Mouse (Mus musculus): Measurements from ENCODE around the gene Fgd1. TPM values are rescaled to one million over a fixed set of nuclear protein-coding genes. Genes with fewer than 3 reads are reported as not detected.

Fgd1 gene
- polyA plus RNA-seq, 1 experiment from 2014 or later: 11.7 TPM

GRCm38 (mm10) chrX:151116795-151117194 is 70.8 kb downstream of the Fgd1 start:
- no peaks in the 10 kb centered on the region for H3K36me3 ChIP-seq (ENCODE audit: control insufficient read depth, insufficient read depth, low read length)
- no peaks in the 10 kb centered on the region for H3K4me1 ChIP-seq (replicated peaks; ENCODE audit: control insufficient read depth, insufficient read depth, low read length)
- H3K4me2 ChIP-seq (ENCODE audit: low read depth, low read length, severe bottlenecking): no peak overlapping the region
- no peaks in the 10 kb centered on the region for H3K9me3 ChIP-seq (ENCODE audit: control insufficient read depth, low read length)
- H3K27me3 ChIP-seq (ENCODE audit: control insufficient read depth, insufficient read depth, low read length): no peaks in the 10 kb centered on the region; the same call in 1 of the 2 replicates
- H3K4me3 ChIP-seq (ENCODE audit: low read depth, low read length): no peak overlapping the region
- H3K27ac ChIP-seq (ENCODE audit: low read depth, low read length): no peak overlapping the region
- ATAC-seq (replicated peaks; ENCODE audit: low FRiP score) (no peak; the same call in 1 of the 2 replicates), DNase-seq (ENCODE audit: low spot score) (peak; percentile 56)
- H3K9ac ChIP-seq (ENCODE audit: low read length): no peak overlapping the region
- WGBS: 14% methylated on average over 7 of the region's 7 CpGs

DNA sequence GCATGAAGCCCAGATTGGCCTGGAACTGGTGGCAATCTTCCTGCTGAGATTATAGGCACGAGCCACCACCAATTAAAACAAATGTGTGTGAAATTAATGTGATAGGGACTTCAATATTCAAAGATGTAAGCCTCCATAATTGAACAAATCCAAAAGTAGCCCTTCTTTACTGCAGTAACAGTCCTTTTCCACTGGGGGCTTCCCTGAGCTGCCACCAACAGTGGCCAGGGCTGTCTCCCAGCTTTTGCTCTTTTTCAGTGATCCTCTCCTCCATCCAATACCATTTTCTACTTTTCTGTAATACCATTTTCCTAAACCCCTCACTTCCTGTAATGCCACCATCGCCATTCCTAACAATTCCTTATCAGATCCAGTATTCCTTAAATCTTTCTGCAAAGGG is 71.5 kb downstream of the Fgd1 start:
- Histone ChIP-seq H3K9me3 (ENCODE audit: control insufficient read depth, low read length) (no peaks in the 10 kb centered on the region), H3K9ac (ENCODE audit: low read length) (no peak overlapping the region), H3K4me3 (ENCODE audit: low read depth, low read length) (no peak overlapping the region), H3K27ac (ENCODE audit: low read depth, low read length) (no peak overlapping the region), H3K4me2 (ENCODE audit: low read depth, low read length, severe bottlenecking) (no peak overlapping the region), H3K4me1 (replicated peaks; ENCODE audit: control insufficient read depth, insufficient read depth, low read length) (no peaks in the 10 kb centered on the region), H3K36me3 (ENCODE audit: control insufficient read depth, insufficient read depth, low read length) (no peaks in the 10 kb centered on the region), H3K27me3 (ENCODE audit: control insufficient read depth, insufficient read depth, low read length) (no peaks in the 10 kb centered on the region; the same call in 1 of the 2 replicates)
- no peak for DNase-seq (ENCODE audit: low spot score)
- ATAC-seq (replicated peaks; ENCODE audit: low FRiP score): no peak
- 16% methylated on average over 2 of the region's 2 CpGs for WGBS

- no peak overlapping the region for H3K4me3 ChIP-seq (ENCODE audit: low read depth, low read length)
- H3K36me3 ChIP-seq (ENCODE audit: control insufficient read depth, insufficient read depth, low read length): no peaks in the 10 kb centered on the region
- no peak for ATAC-seq (replicated peaks; ENCODE audit: low FRiP score)
- no peak overlapping the region for H3K27ac ChIP-seq (ENCODE audit: low read depth, low read length)
- DNase-seq (ENCODE audit: low spot score): no peak
- no peaks in the 10 kb centered on the region for H3K9me3 ChIP-seq (ENCODE audit: control insufficient read depth, low read length)
- H3K27me3 ChIP-seq (ENCODE audit: control insufficient read depth, insufficient read depth, low read length): no peaks in the 10 kb centered on the region; the same call in 1 of the 2 replicates
- no peaks in the 10 kb centered on the region for H3K4me1 ChIP-seq (replicated peaks; ENCODE audit: control insufficient read depth, insufficient read depth, low read length)
- H3K4me2 ChIP-seq (ENCODE audit: low read depth, low read length, severe bottlenecking): no peak overlapping the region
- WGBS: 62% methylated on average over 2 of the region's 2 CpGs
- H3K9ac ChIP-seq (ENCODE audit: low read length): no peak overlapping the region
Observed at GRCm38 (mm10) chrX:151123933-151124332, 78.0 kb downstream of the Fgd1 start.

DNA sequence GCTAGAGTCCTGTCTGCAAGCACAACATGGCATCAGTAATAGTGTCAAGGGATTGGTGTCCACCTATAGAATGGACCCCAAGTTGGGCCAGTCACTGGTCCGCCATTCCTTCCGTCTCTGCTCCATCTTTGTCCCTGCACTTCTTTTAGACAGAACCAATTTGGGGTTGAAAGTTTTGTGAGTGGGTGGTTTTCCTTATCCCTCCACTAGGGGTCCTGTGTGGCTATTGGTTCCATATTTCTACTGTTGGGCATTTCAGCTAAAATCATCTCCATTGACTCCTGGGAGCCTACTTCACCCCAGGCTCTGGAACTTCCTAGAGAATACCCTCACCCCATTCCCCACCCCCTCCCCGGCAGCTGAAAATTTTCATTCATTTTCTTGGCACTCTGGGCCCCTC is 84.5 kb downstream of the Fgd1 start:
- WGBS: 92% methylated on average over 3 of the region's 3 CpGs
- DNase-seq (ENCODE audit: low spot score) (no peak), ATAC-seq (replicated peaks; ENCODE audit: low FRiP score) (no peak)
- Histone ChIP-seq H3K4me2 (ENCODE audit: low read depth, low read length, severe bottlenecking) (no peak overlapping the region), H3K4me3 (ENCODE audit: low read depth, low read length) (no peak overlapping the region), H3K9ac (ENCODE audit: low read length) (no peak overlapping the region), H3K27ac (ENCODE audit: low read depth, low read length) (no peak overlapping the region), H3K4me1 (replicated peaks; ENCODE audit: control insufficient read depth, insufficient read depth, low read length) (no peaks in the 10 kb centered on the region), H3K27me3 (ENCODE audit: control insufficient read depth, insufficient read depth, low read length) (no peaks in the 10 kb centered on the region), H3K9me3 (ENCODE audit: control insufficient read depth, low read length) (no peaks in the 10 kb centered on the region), H3K36me3 (ENCODE audit: control insufficient read depth, insufficient read depth, low read length) (no peaks in the 10 kb centered on the region)

- no peaks in the 10 kb centered on the region for H3K9me3 ChIP-seq (ENCODE audit: control insufficient read depth, low read length)
Observed at GRCm38 (mm10) chrX:151132785-151133184, 86.8 kb downstream of the Fgd1 start.

More at GRCm38 (mm10) chrX:151132785-151133184, 86.8 kb downstream of the Fgd1 start:
- no peak overlapping the region for H3K4me3 ChIP-seq (ENCODE audit: low read depth, low read length)
- H3K4me1 ChIP-seq (replicated peaks; ENCODE audit: control insufficient read depth, insufficient read depth, low read length): no peaks in the 10 kb centered on the region
- DNase-seq (ENCODE audit: low spot score) (no peak), ATAC-seq (replicated peaks; ENCODE audit: low FRiP score) (no peak)
- no peak overlapping the region for H3K4me2 ChIP-seq (ENCODE audit: low read depth, low read length, severe bottlenecking)
- no peak overlapping the region for H3K27ac ChIP-seq (ENCODE audit: low read depth, low read length)
- H3K27me3 ChIP-seq (ENCODE audit: control insufficient read depth, insufficient read depth, low read length): no peaks in the 10 kb centered on the region
- no peaks in the 10 kb centered on the region for H3K36me3 ChIP-seq (ENCODE audit: control insufficient read depth, insufficient read depth, low read length)
- no peak overlapping the region for H3K9ac ChIP-seq (ENCODE audit: low read length)
- 26% methylated on average over 10 of the region's 10 CpGs for WGBS

Other genes starting within 250 kb of the Fgd1 start
- gene Maged2, start 231.8 kb upstream of the Fgd1 start, polyA plus RNA-seq (2014; fragmentation: Nextera tagmentation; extraction: Ambion mirVana): 259 and 277 TPM in 2 replicates
- gene Gnl3l, start 28.8 kb upstream of the Fgd1 start, polyA plus RNA-seq (2014; fragmentation: Nextera tagmentation; extraction: Ambion mirVana): 46.8 and 48.0 TPM in 2 replicates
- gene Tsr2, start 50.4 kb downstream of the Fgd1 start, polyA plus RNA-seq (2014; fragmentation: Nextera tagmentation; extraction: Ambion mirVana): 50.5 and 53.6 TPM in 2 replicates
- 14.0 and 14.3 TPM in 2 replicates for gene Wnk3, start 151.9 kb downstream of the Fgd1 start, polyA plus RNA-seq (2014; fragmentation: Nextera tagmentation; extraction: Ambion mirVana)

All from forebrain, embryonic 11.5 days (tissue).